Mouse (Mus musculus): ENCODE data around the gene Snx19. TPM values are rescaled to one million over a fixed set of nuclear protein-coding genes. Genes with fewer than 3 reads are reported as not detected.

Gene Snx19
- polyA plus RNA-seq (2012; ENCODE audit: low replicate concordance), result 1.9 and 2.2 TPM in 2 replicates

DNA sequence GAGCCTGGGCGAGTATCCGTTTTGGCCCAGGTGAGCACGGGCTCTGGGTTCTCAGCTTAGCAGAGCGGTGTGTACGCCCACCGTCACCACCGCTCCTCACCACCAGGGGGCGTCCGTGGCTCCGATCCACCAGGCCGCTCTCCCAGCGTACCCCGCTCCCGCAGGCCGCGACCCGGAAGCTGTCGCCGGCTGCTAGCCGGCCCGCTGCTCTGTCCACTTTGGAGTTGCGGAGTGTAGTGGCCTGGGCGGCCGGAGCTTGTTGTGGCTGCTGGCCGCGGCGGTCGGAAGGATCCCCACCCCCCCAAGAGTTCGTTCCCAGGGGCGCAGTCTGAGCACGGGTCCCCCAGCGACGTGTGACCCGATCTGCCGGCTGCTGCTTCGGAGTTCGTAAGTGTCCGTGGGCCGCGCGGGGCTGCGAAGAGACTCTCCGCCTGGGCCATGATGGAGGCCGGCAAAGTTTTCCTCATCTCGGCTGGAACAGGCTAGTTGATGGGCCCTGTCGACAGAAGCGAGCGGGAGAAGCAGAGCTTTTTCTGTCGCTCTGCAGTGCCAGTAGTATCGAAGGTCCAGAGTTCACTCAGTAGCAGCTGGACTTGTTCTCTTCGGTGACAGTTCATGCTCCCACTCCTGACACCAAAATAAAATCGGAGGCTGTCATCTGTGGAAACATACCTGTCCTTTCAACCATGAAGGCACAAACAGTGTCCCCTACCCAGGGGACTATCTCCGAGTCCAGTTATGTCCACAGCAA is at the start of gene Snx19:
Snx19 (plus strand) TSS at position 227 of the 751 bp plus-strand sequence.

All from leukemia stem cell, adult 10-12 weeks (primary cell).